Mouse (Mus musculus): ENCODE measurements at regions not wholly inside any gene's neighbourhood (a gene's known extent, or its start where the extent isn't known, plus 50 kb on each side); places are given as distances from the start of the nearest gene placed in this dataset.

GRCm38 (mm10) chr15:93189266-93189855, 85.6 kb downstream of the Gxylt1 start:
- Histone ChIP-seq H3K4me1 (ENCODE audit: control insufficient read depth, insufficient read depth, low read length) (no peaks in the 10 kb centered on the region), H3K27me3 (ENCODE audit: control insufficient read depth, insufficient read depth, low read length) (no peaks in the 10 kb centered on the region), H3K27ac (ENCODE audit: control insufficient read depth, insufficient read depth, low read depth, low read length) (no peak overlapping the region), H3K4me3 (ENCODE audit: control insufficient read depth, low read depth, low read length) (no peak overlapping the region), H3K36me3 (ENCODE audit: control insufficient read depth, insufficient read depth, low read length) (no peaks in the 10 kb centered on the region)
- TF ChIP-seq POLR2A (IDR thresholded peaks at IDR 0.05; ENCODE audit: control insufficient read depth, low read depth, low read length) (no peak), CTCF (IDR thresholded peaks at IDR 0.05; ENCODE audit: control insufficient read depth, insufficient read depth, insufficient replicate concordance, low read depth, low read length) (no peak)

GRCm38 (mm10) chr15:93176221-93176620, 98.8 kb downstream of the Gxylt1 start:
- Histone ChIP-seq H3K4me1 (ENCODE audit: control insufficient read depth, insufficient read depth, low read length) (no peaks in the 10 kb centered on the region), H3K27me3 (ENCODE audit: control insufficient read depth, insufficient read depth, low read length) (no peaks in the 10 kb centered on the region), H3K36me3 (ENCODE audit: control insufficient read depth, insufficient read depth, low read length) (no peaks in the 10 kb centered on the region), H3K27ac (ENCODE audit: control insufficient read depth, insufficient read depth, low read depth, low read length) (no peak overlapping the region), H3K4me3 (ENCODE audit: control insufficient read depth, low read depth, low read length) (no peak overlapping the region)
- no peak for TF ChIP-seq CTCF (IDR thresholded peaks at IDR 0.05; ENCODE audit: control insufficient read depth, insufficient read depth, insufficient replicate concordance, low read depth, low read length)
- TF ChIP-seq POLR2A (IDR thresholded peaks at IDR 0.05; ENCODE audit: control insufficient read depth, low read depth, low read length), result no peak

- Histone ChIP-seq H3K36me3 (ENCODE audit: control insufficient read depth, insufficient read depth, low read length) (no peaks in the 10 kb centered on the region), H3K27me3 (ENCODE audit: control insufficient read depth, insufficient read depth, low read length) (no peaks in the 10 kb centered on the region), H3K27ac (ENCODE audit: control insufficient read depth, insufficient read depth, low read depth, low read length) (no peak overlapping the region), H3K4me3 (ENCODE audit: control insufficient read depth, low read depth, low read length) (no peak overlapping the region), H3K4me1 (ENCODE audit: control insufficient read depth, insufficient read depth, low read length) (no peaks in the 10 kb centered on the region)
- TF ChIP-seq POLR2A (IDR thresholded peaks at IDR 0.05; ENCODE audit: control insufficient read depth, low read depth, low read length) (no peak), CTCF (IDR thresholded peaks at IDR 0.05; ENCODE audit: control insufficient read depth, insufficient read depth, insufficient replicate concordance, low read depth, low read length) (no peak)
These were observed 106.2 kb downstream of the Gxylt1 start for GRCm38 (mm10) chr15:93168784-93169183.

GRCm38 (mm10) chr15:93167451-93167850, 107.5 kb downstream of the Gxylt1 start:
- H3K4me3 ChIP-seq (ENCODE audit: control insufficient read depth, low read depth, low read length), result no peak overlapping the region
- no peaks in the 10 kb centered on the region for H3K27me3 ChIP-seq (ENCODE audit: control insufficient read depth, insufficient read depth, low read length)
- H3K4me1 ChIP-seq (ENCODE audit: control insufficient read depth, insufficient read depth, low read length), result peaks cover 2% of the 10 kb centered on the region; the same call in 1 of the 2 replicates
- TF ChIP-seq CTCF (IDR thresholded peaks at IDR 0.05; ENCODE audit: control insufficient read depth, insufficient read depth, insufficient replicate concordance, low read depth, low read length) (no peak), POLR2A (IDR thresholded peaks at IDR 0.05; ENCODE audit: control insufficient read depth, low read depth, low read length) (no peak)
- H3K36me3 ChIP-seq (ENCODE audit: control insufficient read depth, insufficient read depth, low read length), result no peaks in the 10 kb centered on the region
- H3K27ac ChIP-seq (ENCODE audit: control insufficient read depth, insufficient read depth, low read depth, low read length), result no peak overlapping the region

GRCm38 (mm10) chr15:93161924-93162910, 112.8 kb downstream of the Gxylt1 start:
- peak overlapping the region; percentile 4; the same call in 1 of the 2 replicates for H3K4me3 ChIP-seq (ENCODE audit: control insufficient read depth, low read depth, low read length)
- no peak for TF ChIP-seq POLR2A (IDR thresholded peaks at IDR 0.05; ENCODE audit: control insufficient read depth, low read depth, low read length)
- no peak overlapping the region for H3K27ac ChIP-seq (ENCODE audit: control insufficient read depth, insufficient read depth, low read depth, low read length)

GRCm38 (mm10) chr15:93161329-93161728, 113.7 kb downstream of the Gxylt1 start:
- TF ChIP-seq CTCF (IDR thresholded peaks at IDR 0.05; ENCODE audit: control insufficient read depth, insufficient read depth, insufficient replicate concordance, low read depth, low read length) (no peak), POLR2A (IDR thresholded peaks at IDR 0.05; ENCODE audit: control insufficient read depth, low read depth, low read length) (no peak)
- Histone ChIP-seq H3K36me3 (ENCODE audit: control insufficient read depth, insufficient read depth, low read length) (no peaks in the 10 kb centered on the region), H3K27me3 (ENCODE audit: control insufficient read depth, insufficient read depth, low read length) (no peaks in the 10 kb centered on the region), H3K4me1 (ENCODE audit: control insufficient read depth, insufficient read depth, low read length) (peaks cover 10% of the 10 kb centered on the region), H3K27ac (ENCODE audit: control insufficient read depth, insufficient read depth, low read depth, low read length) (no peak overlapping the region), H3K4me3 (ENCODE audit: control insufficient read depth, low read depth, low read length) (no peak overlapping the region)

More at GRCm38 (mm10) chr15:93161924-93162910, 112.8 kb downstream of the Gxylt1 start:
- H3K36me3 ChIP-seq (ENCODE audit: control insufficient read depth, insufficient read depth, low read length), result no peaks in the 10 kb centered on the region
- no peaks in the 10 kb centered on the region for H3K27me3 ChIP-seq (ENCODE audit: control insufficient read depth, insufficient read depth, low read length)
- peaks cover 10% of the 10 kb centered on the region for H3K4me1 ChIP-seq (ENCODE audit: control insufficient read depth, insufficient read depth, low read length)

- H3K27ac ChIP-seq (ENCODE audit: control insufficient read depth, insufficient read depth, low read depth, low read length), result no peak overlapping the region
- no peaks in the 10 kb centered on the region for H3K36me3 ChIP-seq (ENCODE audit: control insufficient read depth, insufficient read depth, low read length)
- TF ChIP-seq POLR2A (IDR thresholded peaks at IDR 0.05; ENCODE audit: control insufficient read depth, low read depth, low read length) (no peak), CTCF (IDR thresholded peaks at IDR 0.05; ENCODE audit: control insufficient read depth, insufficient read depth, insufficient replicate concordance, low read depth, low read length) (no peak)
- H3K4me1 ChIP-seq (ENCODE audit: control insufficient read depth, insufficient read depth, low read length), result no peaks in the 10 kb centered on the region
- no peak overlapping the region for H3K4me3 ChIP-seq (ENCODE audit: control insufficient read depth, low read depth, low read length)
- H3K27me3 ChIP-seq (ENCODE audit: control insufficient read depth, insufficient read depth, low read length), result no peaks in the 10 kb centered on the region
These were observed 119.2 kb downstream of the Gxylt1 start for GRCm38 (mm10) chr15:93155756-93156155.
